Mouse (Mus musculus) cerebellum, postnatal 4 days (tissue): ENCODE measurements around the gene Enpep.
A peak's percentile ranks its signal among the peaks of the same experiment; 100 is the strongest.

Experiments used
- DNase-seq, 2 experiments: peaks; one replicate each; pipeline ENCODE4 v3.0.0; 2022; ENCODE audit warnings: low spot score in 2 of 2, mixed read lengths in 1 of 2

Enpep gene

DNA sequence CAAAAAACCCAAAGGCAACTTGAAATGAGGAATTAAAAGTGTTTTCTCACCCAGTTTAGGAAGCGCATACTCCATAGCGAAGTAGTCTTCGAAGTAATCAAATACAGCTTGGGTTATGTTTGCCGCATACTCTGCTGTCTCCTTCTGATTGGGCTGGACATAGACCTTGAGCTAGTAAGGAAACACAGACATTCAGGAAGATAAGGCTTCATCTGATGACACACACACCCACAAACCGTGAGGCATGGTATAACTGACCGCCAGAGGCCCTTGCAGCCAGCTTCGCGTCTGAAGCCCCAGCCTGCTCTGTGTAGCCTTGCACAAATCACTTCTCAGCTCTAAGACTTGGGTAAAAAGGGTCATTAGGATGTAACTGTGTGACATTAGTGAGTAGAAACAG is 20.0 kb downstream of the Enpep start:
- DNase-seq: no peak

DNA sequence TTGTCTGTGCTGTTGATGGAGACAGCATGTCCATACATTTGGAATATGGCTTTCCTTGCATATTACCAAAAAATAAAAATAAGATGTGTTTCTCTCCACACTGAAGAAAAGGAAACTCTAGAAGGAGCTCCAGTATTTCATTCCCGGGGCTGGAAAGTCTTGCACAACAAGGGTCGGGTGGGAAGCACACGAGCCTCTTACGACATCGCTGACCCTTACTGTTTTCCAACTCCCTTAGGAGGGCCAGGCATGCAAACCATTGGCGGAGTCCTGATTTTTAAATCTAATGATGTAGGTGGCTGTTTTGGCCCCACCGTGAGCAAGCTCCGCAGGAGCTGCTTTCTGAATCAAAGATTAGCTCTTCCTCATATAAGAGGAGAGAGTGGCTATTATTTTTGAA is 20.6 kb downstream of the Enpep start:
- DNase-seq: no peak

DNA sequence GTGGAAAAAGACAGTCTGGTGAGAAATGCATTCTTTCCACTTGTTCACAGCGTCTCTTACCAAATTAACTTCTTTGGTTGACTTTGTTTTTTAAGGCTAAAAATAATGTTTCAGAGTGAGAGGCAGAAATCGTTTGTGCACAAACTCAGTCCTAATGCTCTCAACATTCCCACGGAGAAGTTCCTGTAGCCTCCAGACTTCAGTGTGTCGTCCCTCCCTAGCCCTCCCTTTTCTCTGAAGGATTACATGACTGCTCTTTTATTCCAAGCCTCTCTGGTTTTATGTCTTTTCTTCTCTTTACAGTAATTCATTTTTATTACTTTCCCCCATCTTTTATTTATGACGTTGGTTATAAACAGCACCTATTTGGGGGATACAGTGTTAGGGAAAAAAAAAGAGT is 22.6 kb downstream of the Enpep start:
- no peak for DNase-seq

DNA sequence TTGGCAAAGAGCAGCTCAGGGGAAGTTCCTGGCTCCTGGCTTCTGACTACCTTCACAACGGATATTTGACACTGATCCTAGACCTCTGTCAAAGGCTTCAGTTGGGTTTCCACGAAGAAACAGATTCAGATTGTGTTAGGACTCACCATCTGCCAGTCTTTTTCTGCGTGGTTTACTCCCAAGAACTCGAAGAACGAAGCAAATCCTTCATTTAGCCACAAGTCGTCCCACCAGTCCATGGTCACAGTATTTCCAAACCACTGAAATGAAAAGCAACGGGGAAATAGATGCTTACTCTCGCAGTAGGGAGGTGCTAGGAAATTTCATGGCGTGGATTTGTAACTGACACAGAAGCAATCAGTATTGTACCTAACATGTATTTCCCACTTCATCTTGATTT is 23.6 kb downstream of the Enpep start:
- DNase-seq: no peak

DNA sequence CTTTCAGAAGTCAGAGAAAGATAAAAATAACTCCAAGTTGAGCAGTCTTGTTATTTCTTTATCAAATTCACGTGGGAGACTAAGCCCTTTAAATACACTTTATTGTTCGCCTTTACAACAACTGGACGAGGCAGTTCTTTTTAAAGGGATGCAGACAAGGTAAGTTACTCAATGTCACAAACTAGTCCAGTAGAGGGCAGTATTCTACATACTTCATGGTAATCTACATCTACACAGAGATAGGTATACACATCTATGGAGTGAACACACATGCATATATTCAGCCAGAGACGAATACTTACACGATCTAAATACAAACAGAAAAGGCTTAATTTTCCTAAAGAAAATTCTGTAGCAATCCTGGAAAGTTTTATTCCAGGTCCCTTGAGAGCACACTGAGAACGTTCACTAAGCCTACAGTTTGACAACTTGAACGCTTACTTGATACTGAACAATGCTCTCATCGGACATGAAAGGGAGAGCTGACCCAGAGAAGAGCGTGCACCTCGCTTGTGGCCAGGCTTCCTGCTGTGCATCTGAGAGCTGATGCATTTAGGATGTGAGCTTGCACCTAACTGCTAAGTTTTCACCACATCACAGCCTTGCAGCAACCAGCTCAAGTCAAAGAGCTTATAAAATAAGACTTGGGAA is 24.3 kb downstream of the Enpep start:
- DNase-seq: no peak

DNA sequence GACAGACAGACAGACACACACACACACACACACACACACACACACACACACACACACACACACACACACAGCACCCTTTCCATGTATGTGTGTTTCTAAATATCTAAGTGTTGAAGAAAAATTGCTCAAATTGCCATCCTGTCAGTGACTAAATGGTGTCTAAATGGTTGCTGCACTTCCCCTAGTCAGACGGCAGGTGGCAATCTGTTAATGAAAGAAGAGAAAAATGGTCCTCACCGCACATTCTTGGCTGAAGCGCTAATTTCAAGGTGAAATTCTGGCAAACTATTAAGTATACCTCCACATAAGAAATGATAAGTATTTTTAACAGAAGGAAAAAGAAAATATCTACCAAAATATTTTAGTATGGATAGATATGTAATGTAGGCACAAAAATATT is 28.6 kb downstream of the Enpep start:
- DNase-seq: peak in 1 of 2 experiments; percentile 26

DNA sequence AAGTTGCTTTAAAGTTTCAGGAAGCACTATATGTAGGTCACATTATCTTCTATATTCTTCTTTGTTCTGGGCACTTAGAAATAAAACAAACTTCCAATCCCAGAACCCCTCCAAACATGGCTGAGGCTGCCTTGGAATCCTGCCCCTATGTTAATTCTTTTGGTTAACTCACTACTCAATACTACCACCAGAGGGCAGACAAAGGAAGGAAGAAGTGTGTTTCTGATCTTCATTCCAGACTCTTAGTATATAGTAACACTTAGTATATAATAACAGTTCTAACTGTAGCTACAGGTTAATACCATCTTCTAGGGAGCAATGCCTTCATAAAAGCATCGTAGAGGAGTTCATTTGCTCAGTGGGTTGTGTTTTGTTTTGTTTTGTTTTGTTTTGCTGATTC is 32.6 kb downstream of the Enpep start:
- no peak for DNase-seq

DNA sequence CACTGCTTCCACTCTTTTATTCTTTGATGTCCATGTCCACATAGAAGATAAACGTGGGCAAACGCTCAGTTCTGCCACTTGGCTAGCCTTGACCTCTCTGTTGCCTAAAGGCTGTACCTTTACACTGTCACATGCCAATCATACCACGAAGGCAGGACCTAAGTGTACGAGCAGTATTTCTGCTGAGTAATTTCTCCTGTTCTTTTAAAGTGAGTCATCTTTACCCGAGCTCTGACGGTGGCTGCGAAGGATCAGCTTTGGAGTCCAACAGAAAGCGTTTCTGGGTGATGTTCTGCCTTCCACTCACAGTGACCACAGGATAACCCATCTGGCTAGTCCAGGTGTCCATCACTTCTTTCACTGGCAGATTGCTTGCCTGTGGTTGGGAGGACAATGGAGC is 33.9 kb downstream of the Enpep start:
- DNase-seq: no peak

DNA sequence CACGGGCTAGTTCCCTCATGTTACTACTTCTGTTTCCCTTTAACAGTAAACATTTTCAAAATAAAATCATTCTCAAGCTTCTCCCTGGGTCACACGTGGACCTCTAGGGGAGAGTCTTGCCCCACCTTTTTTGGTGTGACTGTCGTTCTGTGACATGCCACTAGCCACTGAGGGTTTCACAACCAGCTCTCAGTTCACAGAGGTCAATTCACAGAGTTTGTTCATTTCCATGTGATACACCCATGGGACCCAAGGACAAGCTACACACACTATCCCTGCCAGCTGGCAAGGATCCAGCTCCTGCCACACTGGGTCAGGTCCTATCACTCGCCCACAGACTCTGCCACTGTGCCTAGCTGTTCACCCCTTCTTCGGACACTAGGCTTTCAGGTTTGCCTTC is 35.5 kb downstream of the Enpep start:
- DNase-seq: no peak

DNA sequence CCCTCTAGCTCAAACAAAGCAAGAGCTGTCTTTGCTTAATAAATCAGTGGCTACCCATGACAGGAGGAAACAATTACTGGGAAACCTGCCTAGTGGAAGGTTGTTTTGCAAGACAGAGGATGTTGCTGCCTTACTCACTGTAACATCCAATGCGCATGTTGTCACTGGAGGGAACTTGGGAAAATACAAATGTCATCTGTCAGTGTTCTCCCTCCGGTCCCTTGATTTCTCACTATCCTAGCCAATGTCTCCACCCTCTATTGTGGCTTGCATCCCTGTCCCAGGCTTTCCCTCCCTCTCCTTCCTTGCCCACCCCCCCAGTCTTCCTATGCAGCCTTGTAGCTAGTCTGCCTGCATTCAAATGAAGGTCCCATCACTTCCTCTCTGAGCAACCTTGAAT is 36.6 kb downstream of the Enpep start:
- DNase-seq: no peak

DNA sequence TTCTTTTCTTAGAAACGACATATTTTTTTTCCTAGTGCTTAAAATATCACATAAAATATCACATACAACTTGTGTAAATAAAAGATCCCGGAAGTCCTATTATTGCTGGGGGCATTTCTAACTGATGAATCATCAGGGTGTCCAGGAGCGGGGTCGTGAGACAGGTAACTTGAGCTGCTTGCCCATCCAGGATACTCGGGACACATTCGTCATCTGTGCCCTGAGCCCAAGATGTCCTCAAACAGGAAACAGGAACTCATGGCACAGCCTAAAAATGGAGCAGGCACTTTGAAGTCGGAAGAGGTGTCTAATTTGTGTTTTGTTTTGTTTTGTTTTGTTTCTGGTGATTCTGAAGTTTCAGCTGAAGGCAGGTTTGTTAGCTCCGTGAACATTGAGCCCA is 43.0 kb downstream of the Enpep start:
- no peak for DNase-seq

DNA sequence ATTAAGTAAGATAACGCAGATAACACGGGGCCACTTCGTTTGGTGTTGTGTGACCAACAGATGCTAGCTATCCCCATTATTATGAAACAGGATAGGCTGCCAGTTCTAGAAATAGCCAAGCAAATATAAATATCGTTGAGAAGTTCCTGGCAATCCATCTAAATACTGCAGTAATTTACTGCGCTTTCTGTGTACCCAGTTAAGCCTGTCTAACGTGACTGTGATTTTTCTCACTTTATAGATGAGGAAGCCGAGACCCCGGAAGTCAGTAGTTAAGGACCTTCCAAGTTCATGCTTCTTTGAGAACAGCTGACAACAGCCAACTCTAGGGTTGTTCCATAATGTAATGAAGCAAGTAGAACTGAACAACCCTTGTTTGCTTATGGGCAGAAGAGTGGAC is 45.4 kb downstream of the Enpep start:
- no peak for DNase-seq

DNA sequence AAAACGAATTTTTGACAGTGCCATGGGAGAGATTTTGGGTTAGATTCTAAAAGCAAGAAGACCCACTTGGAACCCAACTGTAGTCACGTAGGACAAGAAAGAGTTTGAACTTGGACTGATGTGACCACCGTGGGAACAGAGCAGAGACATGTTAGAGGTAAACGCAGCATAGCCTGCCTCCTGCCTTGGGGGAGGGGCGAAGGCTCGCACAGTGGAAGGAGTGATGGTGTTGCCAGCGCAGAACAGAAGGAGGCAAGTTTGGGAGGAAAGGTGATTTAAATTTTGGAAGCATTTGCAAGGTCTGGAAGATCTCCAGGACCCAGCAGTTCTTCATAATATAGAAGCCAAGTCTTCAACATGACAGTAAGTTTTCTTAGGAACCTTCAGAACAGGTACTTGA is 46.1 kb downstream of the Enpep start:
- DNase-seq: no peak

DNA sequence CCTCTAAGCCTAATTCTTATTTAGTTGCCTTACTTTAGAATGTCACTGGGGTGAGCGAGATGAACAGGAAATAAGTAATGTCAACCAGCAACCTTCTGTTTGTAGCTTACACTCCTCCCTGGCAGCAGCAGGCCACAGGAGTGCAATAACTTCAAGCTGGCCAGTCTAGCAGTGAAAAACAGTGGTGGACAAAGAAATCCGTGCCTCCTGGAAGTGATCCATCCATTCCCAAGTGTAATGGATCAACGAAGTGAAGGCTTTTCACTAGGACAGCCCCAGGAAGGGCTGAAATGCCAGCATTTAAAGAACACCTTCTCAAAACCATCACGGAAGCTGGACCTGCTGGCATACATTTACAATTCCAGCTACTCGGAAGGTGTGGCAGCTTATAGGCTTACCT is 48.2 kb downstream of the Enpep start:
- no peak for DNase-seq

DNA sequence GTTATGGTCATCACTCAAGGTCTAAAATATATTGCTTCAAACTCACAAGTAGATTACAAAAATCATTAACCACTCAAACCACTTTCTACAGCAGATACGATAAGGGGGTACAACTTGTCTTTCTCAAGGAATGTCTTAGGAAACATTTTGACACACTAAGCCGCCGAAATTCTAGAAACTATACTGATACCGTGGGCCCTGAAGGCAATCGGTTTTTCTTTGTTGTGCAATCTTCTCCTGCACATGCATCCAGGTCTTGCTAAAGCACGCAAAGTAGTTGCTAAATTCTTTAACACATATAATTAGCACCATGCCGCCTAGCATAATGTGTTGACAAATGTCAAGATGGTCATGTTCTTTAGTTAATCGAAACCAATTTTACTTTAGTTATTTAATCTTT is 53.1 kb downstream of the Enpep start:
- no peak for DNase-seq

DNA sequence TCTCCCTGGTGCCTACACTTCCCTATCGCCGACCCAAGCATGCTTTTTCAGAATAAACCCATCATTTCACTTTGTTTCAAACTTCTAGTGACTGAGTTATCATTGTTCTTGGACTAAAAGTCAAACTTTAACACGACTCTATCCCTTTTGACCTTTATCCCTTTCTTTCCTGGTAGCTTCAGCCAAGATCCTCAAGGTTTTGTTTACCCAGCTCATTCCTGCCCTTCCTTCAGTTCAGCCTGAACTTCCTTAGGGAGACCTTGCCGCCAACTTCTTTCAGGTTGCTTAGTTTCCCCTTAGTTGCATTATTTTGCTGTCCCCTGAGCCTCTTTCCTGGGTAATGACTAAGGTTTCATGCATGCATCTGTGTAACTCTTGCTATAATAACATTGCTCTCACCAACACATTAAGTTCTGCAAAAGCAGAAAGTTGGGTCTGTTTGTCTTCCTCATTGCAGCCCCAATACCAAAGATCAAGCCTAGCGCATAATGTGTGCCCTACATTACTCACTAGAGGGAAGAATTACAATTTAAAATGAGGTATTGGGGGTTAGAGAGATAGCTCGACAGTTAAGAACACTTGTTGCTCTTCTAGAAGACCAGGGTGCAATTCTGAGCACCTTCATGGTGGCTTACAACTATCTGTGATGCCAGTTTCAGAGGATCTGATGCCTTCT is 59.2 kb downstream of the Enpep start:
- no peak for DNase-seq

DNA sequence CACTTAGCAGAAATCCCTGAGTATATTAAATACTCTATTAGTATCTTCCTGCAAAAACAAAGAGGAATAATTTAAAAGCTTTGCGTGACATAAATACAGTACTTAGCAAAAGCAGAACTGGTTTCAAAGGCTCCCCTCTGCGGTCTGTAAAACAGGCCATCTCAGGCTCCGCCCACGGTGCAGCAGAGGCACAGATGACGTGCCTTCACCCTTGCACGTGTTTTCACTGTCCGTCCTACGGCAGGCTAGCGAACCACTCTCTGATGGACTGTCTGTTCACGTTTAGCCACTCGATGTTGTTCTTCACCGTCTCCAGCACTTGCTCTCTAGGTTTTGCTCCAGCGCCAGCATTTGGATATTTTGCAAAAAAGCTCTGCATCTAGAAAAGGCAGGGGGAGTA is 62.5 kb downstream of the Enpep start:
- DNase-seq: no peak

DNA sequence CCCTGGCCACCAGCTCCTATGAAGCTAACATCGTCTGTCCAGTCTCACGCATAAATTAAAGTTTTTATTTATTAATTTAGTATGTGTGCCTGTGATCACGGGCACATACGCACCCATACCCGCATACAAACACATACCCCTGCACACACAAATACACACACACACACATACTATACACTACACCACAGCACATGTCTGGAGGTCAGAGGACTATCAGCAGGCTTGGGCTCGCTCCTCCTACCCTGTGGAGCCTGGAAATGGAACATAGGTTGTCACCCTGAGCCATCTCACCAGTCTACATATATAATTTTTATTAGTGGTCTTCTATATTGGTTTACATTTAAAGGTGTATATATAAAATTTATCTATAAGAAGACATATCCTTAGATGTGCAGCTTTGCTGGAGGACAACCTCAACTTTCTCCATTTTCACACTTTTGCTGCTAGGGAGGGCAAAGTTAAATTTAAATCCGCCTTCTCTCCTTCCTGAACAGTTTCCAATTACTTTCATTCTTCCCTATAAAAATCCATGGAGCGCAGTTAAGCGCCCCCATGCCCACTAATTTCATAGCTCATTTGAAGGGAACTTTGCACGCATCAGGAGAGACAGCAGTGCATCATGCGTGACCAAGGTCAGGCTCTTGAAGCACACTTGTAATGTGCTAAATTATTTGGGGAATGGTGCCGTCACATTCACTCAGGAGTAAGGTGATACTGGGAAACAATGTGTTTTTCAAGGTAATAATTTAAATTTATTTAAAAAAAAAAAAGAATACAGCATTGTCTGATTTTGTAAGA is 63.4 kb downstream of the Enpep start:
- no peak for DNase-seq

DNA sequence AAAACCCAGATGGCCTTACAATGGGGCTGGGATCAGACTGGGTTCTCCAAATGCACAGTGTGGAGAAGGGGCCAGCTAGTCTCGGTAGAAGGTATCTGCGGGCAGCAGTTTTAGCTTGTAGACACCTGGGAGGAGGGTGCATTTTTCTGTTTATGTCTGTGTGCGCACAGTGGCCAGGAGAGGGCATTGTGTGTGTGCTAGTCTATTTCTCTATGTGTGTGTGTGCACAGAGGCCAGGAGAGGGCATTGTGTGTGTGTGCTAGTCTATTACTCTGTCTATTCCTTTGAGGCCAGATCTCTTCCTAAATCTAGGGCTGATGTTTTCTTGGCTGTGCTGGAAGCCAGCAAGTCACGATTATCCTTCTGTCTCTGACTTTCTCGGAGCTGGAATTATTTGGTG is 74.0 kb downstream of the Enpep start:
- no peak for DNase-seq

DNA sequence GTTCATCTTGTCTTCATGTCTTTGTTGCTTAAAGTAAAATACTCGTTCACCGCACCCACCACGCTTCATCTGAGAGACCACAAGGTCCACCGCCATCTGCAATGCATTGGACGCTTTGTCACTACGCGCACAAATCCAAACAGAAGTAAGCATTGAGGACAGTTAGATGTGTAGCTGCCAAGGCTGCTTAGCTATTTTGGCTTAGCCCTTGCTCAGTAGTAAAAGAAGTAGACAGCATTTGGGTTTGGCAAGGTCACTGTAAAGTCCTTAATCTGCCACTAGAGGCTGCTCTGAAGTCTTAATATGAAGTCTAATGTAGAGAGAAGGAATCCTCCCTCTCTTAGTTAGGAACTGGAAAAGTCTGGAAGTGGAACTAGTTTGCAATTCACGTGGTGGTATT is 75.8 kb downstream of the Enpep start:
- DNase-seq: peak in 1 of 2 experiments; percentile 3

DNA sequence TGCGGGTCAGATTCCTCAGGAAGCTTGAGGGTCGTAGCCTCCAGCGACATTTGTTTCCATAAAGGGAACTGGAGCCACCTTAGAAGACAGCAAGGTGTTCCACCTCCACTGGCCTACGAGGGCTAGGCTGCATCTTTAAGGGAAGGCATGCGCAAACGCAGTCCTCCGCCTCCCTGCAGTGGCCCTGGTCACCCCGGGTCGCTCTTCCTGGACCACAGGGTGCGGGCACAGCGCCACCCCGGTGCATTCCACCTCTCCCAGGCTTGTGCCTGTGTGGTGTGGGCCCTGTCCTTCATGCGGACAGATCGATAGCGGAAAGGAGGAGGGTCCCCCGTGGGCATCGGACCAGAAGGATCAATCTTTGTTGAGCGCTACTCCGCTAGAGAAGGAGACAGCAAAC is 76.2 kb downstream of the Enpep start:
- no peak for DNase-seq

DNA sequence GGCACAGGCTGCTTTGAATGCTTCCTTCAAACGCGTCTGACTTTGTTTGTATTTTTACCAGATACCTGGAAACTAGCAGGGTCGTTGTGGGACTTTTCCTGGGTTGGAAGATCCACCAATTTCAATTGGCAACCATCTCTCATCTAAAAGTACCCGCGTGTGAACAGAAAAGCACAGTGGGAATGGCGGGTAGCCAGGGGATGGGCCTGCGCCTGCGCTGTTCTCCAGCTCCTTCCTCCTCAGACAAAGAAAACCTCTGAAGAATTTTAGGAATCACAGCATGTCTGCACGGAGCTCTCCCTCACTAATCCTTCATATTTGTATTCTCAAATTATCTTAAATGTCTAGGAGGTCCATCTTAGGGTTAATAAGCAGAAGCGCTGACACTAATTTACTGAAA is 78.3 kb downstream of the Enpep start:
- no peak for DNase-seq

DNA sequence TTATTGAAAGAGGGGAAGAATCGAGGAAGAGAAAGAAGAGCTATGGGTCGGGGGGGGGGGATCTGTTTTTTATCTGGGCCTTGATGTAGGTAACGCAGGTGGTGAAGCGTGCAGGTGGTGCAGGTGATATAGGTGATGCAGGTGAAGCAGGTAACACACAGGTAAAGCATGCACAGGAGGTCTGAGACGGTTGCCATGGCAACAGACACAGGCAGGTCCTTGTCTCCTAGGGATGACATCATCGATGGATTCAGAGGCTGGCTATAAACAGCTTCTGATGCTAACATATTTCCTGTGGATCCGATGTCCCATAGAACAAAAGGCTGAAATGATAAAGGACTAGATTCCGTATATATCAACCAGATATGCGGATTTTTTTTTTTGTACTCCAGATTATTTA is 81.5 kb downstream of the Enpep start:
- DNase-seq: no peak
